Mouse (Mus musculus): ENCODE results near the gene Neurl1a. TPM values are rescaled to one million over a fixed set of nuclear protein-coding genes. Genes with fewer than 3 reads are reported as not detected.

Gene Neurl1a
- polyA plus RNA-seq, 1 experiment from 2014 or later: 3.9 TPM

DNA sequence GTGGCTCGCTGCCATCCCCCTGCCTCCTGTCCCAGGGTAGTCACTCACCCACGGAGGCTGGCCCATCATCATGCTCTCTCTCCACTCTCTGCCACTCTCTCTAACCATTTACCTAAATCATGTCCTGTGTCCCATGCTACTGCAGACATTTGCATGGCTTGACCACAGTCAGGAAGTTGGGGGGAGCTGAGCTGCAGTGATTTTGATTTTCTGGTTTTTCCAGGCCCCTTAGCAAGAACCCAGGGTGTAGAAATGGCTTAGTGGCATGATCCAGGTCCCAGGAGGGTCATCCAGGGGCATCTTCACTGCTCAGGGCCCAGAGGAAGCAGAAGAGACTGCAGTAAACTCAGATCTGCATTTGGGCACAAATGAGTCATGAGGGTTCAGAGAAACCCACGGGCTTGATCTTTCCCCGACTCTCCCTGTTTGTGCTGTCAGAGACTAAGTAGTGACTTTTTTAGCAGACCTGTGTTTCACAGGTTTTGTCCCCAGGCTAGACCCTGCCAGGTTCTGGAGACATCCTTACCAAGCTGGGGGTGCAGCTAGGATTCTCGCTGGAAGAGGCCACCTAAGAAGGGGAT lies 30.3 kb upstream of the Neurl1a start:
- WGBS: 67% methylated on average over 5 of the region's 5 CpGs
- H3K9ac ChIP-seq (ENCODE audit: low read length): no peak overlapping the region
- TF ChIP-seq EP300 (optimal IDR thresholded peaks at IDR 0.05) (no peak), CTCF (IDR thresholded peaks at IDR 0.05; ENCODE audit: low read depth) (no peak)
- ATAC-seq (ENCODE audit: low FRiP score, low TSS enrichment) (no peak), DNase-seq (ENCODE audit: low spot score) (no peak)
- no peak overlapping the region for H3K27ac ChIP-seq (replicated peaks)
- no peak overlapping the region for H3K4me2 ChIP-seq (replicated peaks; ENCODE audit: low read depth)
- no peaks in the 10 kb centered on the region for H3K4me1 ChIP-seq (replicated peaks; ENCODE audit: control insufficient read depth, insufficient read depth)
- H3K4me3 ChIP-seq (ENCODE audit: low read depth, low read length): no peak overlapping the region
- no peaks in the 10 kb centered on the region for H3K27me3 ChIP-seq (ENCODE audit: control insufficient read depth, insufficient read depth, low read length)
- no peaks in the 10 kb centered on the region for H3K9me3 ChIP-seq (ENCODE audit: control insufficient read depth, low read length)
- H3K36me3 ChIP-seq (ENCODE audit: control insufficient read depth, insufficient read depth, low read length): no peaks in the 10 kb centered on the region

DNA sequence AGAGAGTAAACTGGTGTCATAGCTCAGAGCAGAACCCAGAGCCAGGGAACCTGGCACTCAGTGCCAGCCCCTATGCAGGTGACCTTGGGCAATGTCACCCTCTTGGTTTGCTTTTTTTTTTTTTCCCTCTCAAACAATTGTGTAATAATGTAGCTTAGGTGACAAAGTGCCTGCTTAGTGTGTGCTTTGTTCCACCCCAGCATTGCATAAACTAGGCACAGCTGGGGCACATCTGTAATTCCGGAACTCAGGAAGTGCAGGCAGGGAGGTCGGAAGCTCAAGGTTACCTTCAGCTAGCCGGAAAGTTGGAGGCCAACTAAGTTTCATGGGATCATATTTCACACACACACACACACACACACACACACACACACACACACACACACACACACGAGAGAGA lies 28.8 kb upstream of the Neurl1a start:
- Histone ChIP-seq H3K4me3 (ENCODE audit: low read depth, low read length) (no peak overlapping the region), H3K9ac (ENCODE audit: low read length) (no peak overlapping the region), H3K27ac (replicated peaks) (no peak overlapping the region), H3K36me3 (ENCODE audit: control insufficient read depth, insufficient read depth, low read length) (no peaks in the 10 kb centered on the region), H3K27me3 (ENCODE audit: control insufficient read depth, insufficient read depth, low read length) (no peaks in the 10 kb centered on the region), H3K4me2 (replicated peaks; ENCODE audit: low read depth) (no peak overlapping the region), H3K9me3 (ENCODE audit: control insufficient read depth, low read length) (no peaks in the 10 kb centered on the region), H3K4me1 (replicated peaks; ENCODE audit: control insufficient read depth, insufficient read depth) (no peaks in the 10 kb centered on the region)
- DNase-seq (ENCODE audit: low spot score): no peak
- TF ChIP-seq CTCF (IDR thresholded peaks at IDR 0.05; ENCODE audit: low read depth): no peak
- TF ChIP-seq EP300 (optimal IDR thresholded peaks at IDR 0.05): no peak
- no peak for ATAC-seq (ENCODE audit: low FRiP score, low TSS enrichment)
- WGBS: 31% methylated on average over 4 of the region's 4 CpGs

DNA sequence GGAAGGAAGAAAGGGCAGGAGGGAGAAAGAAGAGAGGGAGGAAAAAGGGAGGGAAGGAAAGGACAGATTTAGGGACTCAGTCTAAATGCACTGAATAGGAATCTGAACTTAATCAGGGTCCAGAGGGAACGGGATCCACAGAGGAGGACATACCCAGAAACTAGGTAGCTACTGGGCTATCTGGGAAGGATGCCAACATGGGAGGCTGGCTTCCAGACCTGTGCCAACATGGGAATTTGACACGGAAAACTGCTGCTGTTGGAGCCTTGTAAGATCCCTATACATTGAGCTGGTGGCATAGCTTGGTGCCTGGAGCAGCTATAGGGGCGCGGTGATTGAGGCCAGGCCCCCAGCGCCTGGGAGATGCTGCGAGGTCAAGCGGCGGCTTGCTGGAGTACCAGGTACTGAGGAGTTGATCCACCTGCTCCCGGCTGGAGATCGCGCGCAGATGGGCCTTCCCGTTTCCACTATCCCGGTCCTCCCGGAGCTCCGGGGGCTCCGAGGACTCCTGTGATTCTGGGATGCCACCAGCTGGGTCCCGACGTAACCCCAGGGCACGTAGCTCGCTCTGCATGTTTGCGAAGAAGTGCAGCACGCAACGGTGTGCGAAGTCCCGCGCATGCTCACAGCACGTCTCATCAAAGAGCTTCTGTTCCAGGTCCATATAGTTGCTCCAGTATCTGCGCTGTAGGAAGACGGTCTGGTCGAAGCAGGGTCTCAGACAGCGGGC lies 27.1 kb upstream of the Neurl1a start:
- DNase-seq (ENCODE audit: low spot score) (no peak), ATAC-seq (ENCODE audit: low FRiP score, low TSS enrichment) (no peak)
- no peak for TF ChIP-seq CTCF (IDR thresholded peaks at IDR 0.05; ENCODE audit: low read depth)
- no peak for TF ChIP-seq EP300 (optimal IDR thresholded peaks at IDR 0.05)
- H3K36me3 ChIP-seq (ENCODE audit: control insufficient read depth, insufficient read depth, low read length): no peaks in the 10 kb centered on the region
- H3K9ac ChIP-seq (ENCODE audit: low read length): no peak overlapping the region
- peak overlapping the region; percentile 34 for H3K4me2 ChIP-seq (replicated peaks; ENCODE audit: low read depth)
- 28% methylated on average over 32 of the region's 32 CpGs for WGBS
- no peaks in the 10 kb centered on the region for H3K4me1 ChIP-seq (replicated peaks; ENCODE audit: control insufficient read depth, insufficient read depth)
- no peaks in the 10 kb centered on the region for H3K9me3 ChIP-seq (ENCODE audit: control insufficient read depth, low read length)
- H3K27me3 ChIP-seq (ENCODE audit: control insufficient read depth, insufficient read depth, low read length): no peaks in the 10 kb centered on the region
- 0 out of 2 replicates have a peak overlapping the region, but pooled peaks have one; percentile 4 for H3K4me3 ChIP-seq (ENCODE audit: low read depth, low read length)
- H3K27ac ChIP-seq (replicated peaks): no peak overlapping the region

DNA sequence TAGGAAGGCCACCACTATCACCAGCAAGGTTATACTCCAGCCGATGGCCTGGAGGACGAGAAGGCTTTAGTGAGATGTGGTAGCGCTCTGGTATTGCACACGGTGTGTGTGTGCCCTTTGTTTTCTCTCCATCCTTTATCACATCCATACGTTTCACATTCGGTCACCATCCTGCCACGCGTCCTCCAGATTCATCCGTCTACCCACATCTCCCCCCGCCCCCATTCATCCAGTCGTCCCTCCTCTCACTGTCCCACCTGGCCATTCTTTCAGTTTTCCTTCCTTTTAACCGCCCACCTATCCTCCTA lies 26.6 kb upstream of the Neurl1a start:
- 72% methylated on average over 12 of the region's 12 CpGs for WGBS
- Histone ChIP-seq H3K4me1 (replicated peaks; ENCODE audit: control insufficient read depth, insufficient read depth) (no peaks in the 10 kb centered on the region), H3K9me3 (ENCODE audit: control insufficient read depth, low read length) (no peaks in the 10 kb centered on the region), H3K9ac (ENCODE audit: low read length) (no peak overlapping the region), H3K36me3 (ENCODE audit: control insufficient read depth, insufficient read depth, low read length) (no peaks in the 10 kb centered on the region), H3K27ac (replicated peaks) (no peak overlapping the region), H3K4me2 (replicated peaks; ENCODE audit: low read depth) (peak overlapping the region; percentile 34), H3K27me3 (ENCODE audit: control insufficient read depth, insufficient read depth, low read length) (no peaks in the 10 kb centered on the region), H3K4me3 (ENCODE audit: low read depth, low read length) (no peak overlapping the region)
- DNase-seq (ENCODE audit: low spot score) (no peak), ATAC-seq (ENCODE audit: low FRiP score, low TSS enrichment) (no peak)
- no peak for TF ChIP-seq EP300 (optimal IDR thresholded peaks at IDR 0.05)
- TF ChIP-seq CTCF (IDR thresholded peaks at IDR 0.05; ENCODE audit: low read depth): no peak

DNA sequence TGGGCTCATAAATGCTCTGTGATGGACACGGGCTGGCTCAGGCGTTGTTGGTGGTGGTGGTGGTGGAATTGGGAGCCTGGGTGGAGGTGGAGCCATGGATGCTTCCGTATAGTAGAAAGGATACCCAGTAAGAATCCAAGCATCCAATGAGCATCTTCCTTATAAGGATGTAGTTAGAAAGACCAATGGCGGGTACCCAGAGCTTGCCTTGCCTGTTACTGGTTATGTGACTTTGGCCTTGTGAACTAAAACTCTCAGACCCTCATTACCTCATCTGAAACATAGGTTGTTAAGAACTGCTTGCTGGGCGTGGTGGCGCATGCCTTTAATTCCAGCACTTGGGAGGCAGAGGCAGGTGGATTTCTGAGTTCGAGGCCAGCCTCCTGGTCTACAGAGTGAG lies 24.9 kb upstream of the Neurl1a start:
- Histone ChIP-seq H3K9ac (ENCODE audit: low read length) (no peak overlapping the region), H3K4me3 (ENCODE audit: low read depth, low read length) (no peak overlapping the region), H3K9me3 (ENCODE audit: control insufficient read depth, low read length) (no peaks in the 10 kb centered on the region), H3K4me2 (replicated peaks; ENCODE audit: low read depth) (no peak overlapping the region), H3K36me3 (ENCODE audit: control insufficient read depth, insufficient read depth, low read length) (no peaks in the 10 kb centered on the region), H3K27me3 (ENCODE audit: control insufficient read depth, insufficient read depth, low read length) (no peaks in the 10 kb centered on the region), H3K27ac (replicated peaks) (no peak overlapping the region), H3K4me1 (replicated peaks; ENCODE audit: control insufficient read depth, insufficient read depth) (no peaks in the 10 kb centered on the region)
- no peak for ATAC-seq (ENCODE audit: low FRiP score, low TSS enrichment)
- 87% methylated on average over 7 of the region's 7 CpGs for WGBS
- no peak for DNase-seq (ENCODE audit: low spot score)
- TF ChIP-seq EP300 (optimal IDR thresholded peaks at IDR 0.05) (no peak), CTCF (IDR thresholded peaks at IDR 0.05; ENCODE audit: low read depth) (no peak)

DNA sequence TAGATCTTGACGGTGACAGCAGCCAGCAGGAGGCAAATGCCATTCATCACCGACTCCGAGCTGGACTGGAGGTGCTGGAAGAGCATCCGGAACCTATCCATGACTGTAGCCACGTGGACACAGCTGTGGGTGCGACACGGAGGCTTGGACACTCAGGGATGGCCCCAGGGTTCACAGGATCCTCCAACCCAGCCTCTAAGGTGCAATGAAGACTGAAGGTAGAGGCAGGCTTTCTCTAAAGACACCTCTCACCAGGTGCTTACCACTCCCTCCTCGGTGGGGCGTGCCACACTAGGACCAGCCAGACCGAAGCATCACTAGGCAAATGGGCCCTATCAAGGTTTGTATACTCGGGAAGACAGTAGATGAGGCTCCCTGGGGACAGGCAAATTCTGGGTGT lies 21.0 kb upstream of the Neurl1a start, which contains the start of gene Calhm3:
TSS of gene Calhm3 (minus strand) at position 101 of the 400 bp plus-strand sequence.
- DNase-seq (ENCODE audit: low spot score) (no peak), ATAC-seq (ENCODE audit: low FRiP score, low TSS enrichment) (no peak)
- Histone ChIP-seq H3K4me1 (replicated peaks; ENCODE audit: control insufficient read depth, insufficient read depth) (no peaks in the 10 kb centered on the region), H3K4me2 (replicated peaks; ENCODE audit: low read depth) (no peak within 1 kb of the TSS), H3K27me3 (ENCODE audit: control insufficient read depth, insufficient read depth, low read length) (no peaks in the 10 kb centered on the region), H3K9ac (ENCODE audit: low read length) (no peak within 1 kb of the TSS), H3K27ac (replicated peaks) (no peak within 1 kb of the TSS), H3K4me3 (ENCODE audit: low read depth, low read length) (no peak within 1 kb of the TSS), H3K36me3 (ENCODE audit: control insufficient read depth, insufficient read depth, low read length) (no peaks in the 10 kb centered on the region), H3K9me3 (ENCODE audit: control insufficient read depth, low read length) (no peaks in the 10 kb centered on the region)
- TF ChIP-seq CTCF (IDR thresholded peaks at IDR 0.05; ENCODE audit: low read depth) (no peak), EP300 (optimal IDR thresholded peaks at IDR 0.05) (no peak)
- 74% methylated on average over 11 of the region's 11 CpGs for WGBS

Measured in stomach, postnatal 0 days (tissue).